Mouse (Mus musculus): ENCODE measurements around the gene H60b.
"Not testable (repeated sequence)": the region's sequence is repeated elsewhere in the genome, so short reads cannot be mapped to it uniquely, and the experiment has no call there.

DNA sequence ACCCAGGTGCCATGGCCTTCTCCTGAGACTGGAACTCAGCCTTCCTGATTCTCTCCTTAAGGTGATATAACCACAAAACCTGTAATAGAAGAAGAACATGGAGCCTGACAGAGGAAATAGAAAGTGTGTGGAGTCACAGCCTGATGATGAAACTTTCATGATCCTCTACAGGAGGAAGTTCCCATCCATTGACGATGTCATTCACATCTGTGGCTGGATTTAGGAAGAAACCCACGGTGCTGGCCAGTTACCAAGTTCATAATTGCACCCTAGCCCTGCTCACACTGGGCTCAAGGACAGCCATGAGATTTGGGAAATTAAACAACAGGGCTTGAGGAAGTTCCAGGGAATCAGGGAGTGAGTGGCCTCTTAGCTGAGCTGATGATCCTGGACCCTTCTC, 7.6 kb downstream of the H60b start:
- TF ChIP-seq GATA1, TAL1 (IDR thresholded peaks at IDR 0.05; ENCODE audit: low read length): not testable (repeated sequence)

Data from erythroblast, embryonic 14.5 days (primary cell).